Mouse (Mus musculus) stomach, embryonic 16.5 days (tissue): ENCODE measurements around the gene Paf1. TPM values are rescaled to one million over a fixed set of nuclear protein-coding genes. Genes with fewer than 3 reads are reported as not detected.

Experiments
- ATAC-seq: fragments of 200-750 bp; cut with Nextera tagmentation; 2 replicates; pipeline ENCODE4 v1.8.0; 2017; ENCODE audit warnings: moderate number of reproducible peaks, moderate TSS enrichment; ENCODE audit not compliant: insufficient read depth, low FRiP score
- H3K27ac ChIP-seq: fragments of 300-500 bp; sonication (generic); 2 replicates; pipeline ENCODE4 v1.5.1; 2014; ENCODE audit warnings: low read length
- H3K27me3 ChIP-seq: fragments of 300-500 bp; sonication (generic); 2 replicates; pipeline ENCODE4 v1.6.1; 2014; ENCODE audit warnings: low read length, control low read depth, mixed read lengths; ENCODE audit not compliant: control insufficient read depth, insufficient read depth
- H3K36me3 ChIP-seq: fragments of 300-500 bp; sonication (generic); 2 replicates; pipeline ENCODE4 v1.6.1; 2014; ENCODE audit warnings: low read length; ENCODE audit not compliant: control insufficient read depth, insufficient read depth
- H3K4me1 ChIP-seq: fragments of 300-500 bp; sonication (generic); 2 replicates; pipeline ENCODE4 v1.6.1; 2014; ENCODE audit warnings: low read length, control low read depth, mixed read lengths; ENCODE audit not compliant: control insufficient read depth, insufficient read depth
- H3K4me2 ChIP-seq: fragments of 300-500 bp; sonication (generic); 2 replicates; pipeline ENCODE4 v1.6.1; 2014; ENCODE audit warnings: low read depth, low read length, mixed read lengths
- H3K4me3 ChIP-seq: fragments of 300-500 bp; sonication (generic); replicated peaks from 2 replicates; pipeline ENCODE4 v1.5.1; 2014; ENCODE audit warnings: mild to moderate bottlenecking, low read length
- H3K9ac ChIP-seq: fragments of 300-500 bp; sonication (generic); 2 replicates; pipeline ENCODE4 v1.6.1; 2014; ENCODE audit warnings: low read length
- H3K9me3 ChIP-seq: fragments of 300-500 bp; sonication (generic); replicated peaks from 2 replicates; pipeline ENCODE4 v1.6.1; 2016; ENCODE audit warnings: low read length, control low read depth; ENCODE audit not compliant: control insufficient read depth
- WGBS: fragments of 180-500 bp; shearing (Covaris S2); extraction: QIAGEN DNeasy Blood & Tissue Kit; methylation state at CpG from one replicate; pipeline ENCODE4 v1.1.7; 2014; 5-methylcytosine and 5-hydroxymethylcytosine counted together
- polyA plus RNA-seq: library from polyadenylated mRNA; unstranded; fragments of >200 nt; fragmentation: Nextera tagmentation; extraction: Ambion mirVana; gene quantifications from 2 replicates; pipeline ENCODE4 v1.2.1, GENCODE M21; 2015

Gene Paf1
- polyA plus RNA-seq, 1 experiment from 2014 or later: 84.3 TPM

- H3K27ac ChIP-seq: no peak overlapping the region
- no peak for ATAC-seq
- WGBS: 77% methylated on average over 13 of the region's 13 CpGs
- H3K27me3 ChIP-seq: no peaks in the 10 kb centered on the region; the same call in 1 of the 2 replicates
- H3K4me1 ChIP-seq: no peaks in the 10 kb centered on the region
- H3K36me3 ChIP-seq: no peaks in the 10 kb centered on the region
- no peak overlapping the region for H3K4me3 ChIP-seq
- H3K4me2 ChIP-seq: no peak overlapping the region
- H3K9ac ChIP-seq: no peak overlapping the region
- H3K9me3 ChIP-seq: no peaks in the 10 kb centered on the region
Observed at GRCm38 (mm10) chr7:28444344-28444974, 51.7 kb downstream of the Paf1 start.

DNA sequence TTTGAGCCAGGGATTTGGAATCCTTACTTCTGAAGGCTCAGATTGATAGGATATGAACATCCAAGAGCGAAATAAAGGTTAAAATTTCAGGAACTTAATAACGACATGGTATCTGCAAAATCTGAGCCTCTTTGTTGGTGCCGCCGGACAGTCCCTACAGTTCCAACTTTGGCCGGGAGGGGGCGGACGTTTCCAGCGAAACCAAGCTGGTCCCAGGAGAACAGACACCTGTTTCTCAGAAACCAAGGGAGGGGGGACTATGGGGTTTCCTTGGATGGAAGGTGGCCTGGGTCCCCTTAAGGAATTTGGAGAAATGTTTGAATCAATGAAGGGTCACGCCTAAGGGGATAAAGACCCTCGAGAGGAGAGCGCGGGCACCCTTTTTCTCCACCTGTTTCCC is 53.7 kb downstream of the Paf1 start:
- H3K9me3 ChIP-seq: no peaks in the 10 kb centered on the region
- WGBS: 9% methylated on average over 12 of the region's 12 CpGs
- ATAC-seq: no peak
- H3K4me2 ChIP-seq: no peak overlapping the region
- no peak overlapping the region for H3K27ac ChIP-seq
- H3K4me1 ChIP-seq: no peaks in the 10 kb centered on the region
- no peaks in the 10 kb centered on the region; the same call in 1 of the 2 replicates for H3K27me3 ChIP-seq
- H3K36me3 ChIP-seq: no peaks in the 10 kb centered on the region
- H3K4me3 ChIP-seq: no peak overlapping the region
- no peak overlapping the region for H3K9ac ChIP-seq

DNA sequence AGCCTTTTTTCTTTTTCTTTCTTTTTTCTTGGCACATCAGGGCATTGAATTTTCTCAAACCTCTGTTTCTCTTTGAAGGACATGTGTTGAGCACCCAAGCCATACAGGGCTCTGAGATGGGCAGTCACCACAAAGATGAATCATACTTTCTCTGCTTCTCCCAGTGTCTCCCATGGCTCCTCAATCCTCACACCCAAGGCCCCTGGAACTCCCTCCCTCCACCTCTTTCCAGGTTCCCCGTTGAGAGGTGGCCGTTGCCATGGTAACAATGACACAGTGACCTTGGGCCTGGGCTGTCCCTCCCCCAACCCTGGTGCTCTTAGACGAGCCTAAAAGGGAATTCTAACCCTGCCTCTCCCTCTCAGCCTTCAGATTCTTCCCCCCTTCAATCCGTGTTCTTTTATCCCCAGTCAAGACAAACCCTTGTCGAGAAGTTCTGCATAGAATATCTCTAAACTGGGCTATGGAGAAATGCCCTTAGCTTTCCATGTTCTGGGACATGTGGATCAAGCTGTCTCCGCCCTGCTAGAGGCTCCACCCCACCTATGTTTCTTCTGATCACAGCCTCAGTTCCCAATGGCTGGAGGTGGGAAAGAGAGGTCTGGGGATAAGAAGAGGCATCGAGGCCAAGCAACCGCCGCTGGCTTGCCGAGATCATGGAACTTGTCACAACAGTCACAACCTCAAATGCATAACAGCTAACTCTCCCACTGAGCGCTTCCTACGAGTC is 54.5 kb downstream of the Paf1 start:
- H3K4me1 ChIP-seq: no peaks in the 10 kb centered on the region
- no peak overlapping the region for H3K4me3 ChIP-seq
- H3K36me3 ChIP-seq: no peaks in the 10 kb centered on the region
- H3K9me3 ChIP-seq: no peaks in the 10 kb centered on the region
- WGBS: 21% methylated on average over 12 of the region's 12 CpGs
- no peak overlapping the region for H3K9ac ChIP-seq
- no peak for ATAC-seq
- H3K4me2 ChIP-seq: no peak overlapping the region
- H3K27me3 ChIP-seq: no peaks in the 10 kb centered on the region; the same call in 1 of the 2 replicates
- H3K27ac ChIP-seq: no peak overlapping the region

- no peaks in the 10 kb centered on the region for H3K36me3 ChIP-seq
- H3K4me1 ChIP-seq: peaks cover 3% of the 10 kb centered on the region
- H3K4me3 ChIP-seq: no peak overlapping the region
- H3K9ac ChIP-seq: no peak overlapping the region
- 61% methylated on average over 13 of the region's 13 CpGs for WGBS
- H3K4me2 ChIP-seq: no peak overlapping the region
- ATAC-seq: no peak
- H3K27me3 ChIP-seq: no peaks in the 10 kb centered on the region; the same call in 1 of the 2 replicates
- H3K27ac ChIP-seq: no peak overlapping the region
- no peaks in the 10 kb centered on the region for H3K9me3 ChIP-seq
Observed at GRCm38 (mm10) chr7:28447865-28448820, 55.4 kb downstream of the Paf1 start.

Other genes starting within 250 kb of the Paf1 start
- gene Fbl, start 223.2 kb upstream of the Paf1 start, polyA plus RNA-seq: 60.0 and 86.3 TPM in 2 replicates
- gene Dyrk1b, start 213.5 kb upstream of the Paf1 start, polyA plus RNA-seq: 6.2 and 7.0 TPM in 2 replicates
- 1.1 and 1.2 TPM in 2 replicates for gene Eid2, start 125.1 kb upstream of the Paf1 start, polyA plus RNA-seq
- 5.9 and 7.9 TPM in 2 replicates for gene Eid2b, start 115.2 kb upstream of the Paf1 start, polyA plus RNA-seq
- gene Selenov, start 101.8 kb upstream of the Paf1 start, polyA plus RNA-seq: 0.14 TPM in 1 of 2 replicates, not detected in the other
- 1.3 TPM in 2 replicates for gene Dll3, start 90.7 kb upstream of the Paf1 start, polyA plus RNA-seq
- 113 and 116 TPM in 2 replicates for gene Timm50, start 80.9 kb upstream of the Paf1 start, polyA plus RNA-seq
- 85.7 and 86.7 TPM in 2 replicates for gene Supt5, start 54.2 kb upstream of the Paf1 start, polyA plus RNA-seq
- gene Rps16, start 42.3 kb upstream of the Paf1 start, polyA plus RNA-seq: 800 and 962 TPM in 2 replicates
- 49.9 and 50.7 TPM in 2 replicates for gene Plekhg2, start 20.4 kb upstream of the Paf1 start, polyA plus RNA-seq
- 26.1 and 35.1 TPM in 2 replicates for gene Zfp36, start 12.7 kb upstream of the Paf1 start, polyA plus RNA-seq
- gene Med29, start 243 bp upstream of the Paf1 start, polyA plus RNA-seq: 38.7 and 41.2 TPM in 2 replicates
- gene Gmfg, start 44.5 kb downstream of the Paf1 start, polyA plus RNA-seq: 17.7 and 19.2 TPM in 2 replicates
- 1.0 and 1.7 TPM in 2 replicates for gene Lrfn1, start 59.0 kb downstream of the Paf1 start, polyA plus RNA-seq
- not detected in 2 replicates for gene Ifnl2, start 117.5 kb downstream of the Paf1 start, polyA plus RNA-seq
- gene Ifnl3, start 129.9 kb downstream of the Paf1 start, polyA plus RNA-seq: not detected in 2 replicates
- 124 and 215 TPM in 2 replicates for gene Sycn, start 147.9 kb downstream of the Paf1 start, polyA plus RNA-seq
- 19.7 and 34.8 TPM in 2 replicates for gene Nccrp1, start 154.3 kb downstream of the Paf1 start, polyA plus RNA-seq
- 10.9 and 11.2 TPM in 2 replicates for gene Samd4b, start 205.2 kb downstream of the Paf1 start, polyA plus RNA-seq
- gene Pak4, start 205.2 kb downstream of the Paf1 start, polyA plus RNA-seq: 54.8 and 64.4 TPM in 2 replicates
- gene Acp7, start 238.4 kb downstream of the Paf1 start, polyA plus RNA-seq: 0.16 TPM in 1 of 2 replicates, not detected in the other